Mouse (Mus musculus) bone marrow, adult 2 months (tissue): Measurements from ENCODE around the gene Commd7. TPM values are rescaled to one million over a fixed set of nuclear protein-coding genes. Genes with fewer than 3 reads are reported as not detected.

ENCODE experiments used
- H3K27ac ChIP-seq: fragments of 200-500 bp; 2 replicates; pipeline ENCODE4 v1.5.1; 2012; ENCODE audit warnings: low read depth, mild to moderate bottlenecking, control low read depth, inconsistent platforms, low read length; ENCODE audit not compliant: control insufficient read depth, poor library complexity, insufficient read depth
- H3K4me1 ChIP-seq: fragments of 200-500 bp; 2 replicates; pipeline ENCODE4 v1.6.1; 2011; ENCODE audit warnings: low read length; ENCODE audit not compliant: control insufficient read depth, insufficient read depth
- H3K4me3 ChIP-seq: fragments of 200-500 bp; replicated peaks from 2 replicates; pipeline ENCODE3; 2011; ENCODE audit warnings: mild to moderate bottlenecking, low read depth, low read length, control low read depth; ENCODE audit not compliant: control insufficient read depth
- CTCF ChIP-seq: fragments of 200-500 bp; IDR thresholded peaks from 2 replicates; pipeline ENCODE4 v1.5.1; 2011; ENCODE audit warnings: low read length, control low read depth; ENCODE audit not compliant: control insufficient read depth, insufficient read depth
- POLR2A ChIP-seq: fragments of 200-500 bp; IDR thresholded peaks from 2 replicates; pipeline ENCODE4 v1.6.1; 2011; ENCODE audit warnings: low read depth, mild to moderate bottlenecking, control low read depth, low read length, borderline replicate concordance; ENCODE audit not compliant: control insufficient read depth
- WGBS: fragments of 180-500 bp; shearing (Covaris S2); methylation state at CpG from one replicate; pipeline ENCODE4 v1.1.7; 2018; 5-methylcytosine and 5-hydroxymethylcytosine counted together
- polyA plus RNA-seq: library from polyadenylated mRNA; stranded (reverse); fragments of >200 nt; gene quantifications from 2 replicates; pipeline ENCODE4 v1.2.4, GENCODE M21; 2011; ENCODE audit warnings: low replicate concordance; ENCODE audit not compliant: missing spikeins, insufficient read depth, insufficient read length

The Commd7 gene
- polyA plus RNA-seq, 1 experiment: 22.0 TPM

- Histone ChIP-seq H3K27ac (no peak overlapping the region), H3K4me1 (peaks cover 4% of the 10 kb centered on the region; the same call in 1 of the 2 replicates), H3K4me3 (no peak overlapping the region)
- TF ChIP-seq POLR2A (no peak), CTCF (no peak)
- 48% methylated on average over 3 of the region's 3 CpGs for WGBS
These were observed 19.8 kb downstream of the Commd7 start for GRCm38 (mm10) chr2:153612594-153613281.

- Histone ChIP-seq H3K27ac (no peak overlapping the region), H3K4me1 (peaks cover 4% of the 10 kb centered on the region; the same call in 1 of the 2 replicates), H3K4me3 (no peak overlapping the region)
- TF ChIP-seq POLR2A: no peak
- TF ChIP-seq CTCF: no peak
- WGBS: 87% methylated on average over 1 of the region's 1 CpGs
These were observed 20.8 kb downstream of the Commd7 start for GRCm38 (mm10) chr2:153611743-153612142.

GRCm38 (mm10) chr2:153611241-153611630, 21.3 kb downstream of the Commd7 start:
- Histone ChIP-seq H3K27ac (peak overlapping the region; percentile 60; the same call in 1 of the 2 replicates), H3K4me3 (no peak overlapping the region), H3K4me1 (peaks cover 4% of the 10 kb centered on the region; the same call in 1 of the 2 replicates)
- WGBS: 33% methylated on average over 7 of the region's 7 CpGs
- no peak for TF ChIP-seq POLR2A
- TF ChIP-seq CTCF: no peak

GRCm38 (mm10) chr2:153610426-153611240, 21.9 kb downstream of the Commd7 start:
- H3K4me1 ChIP-seq: peaks cover 4% of the 10 kb centered on the region; the same call in 1 of the 2 replicates
- no peak for TF ChIP-seq CTCF
- H3K4me3 ChIP-seq: no peak overlapping the region
- WGBS: 11% methylated on average over 14 of the region's 14 CpGs
- H3K27ac ChIP-seq: peak overlapping the region; percentile 60

GRCm38 (mm10) chr2:153609548-153609947, 23.0 kb downstream of the Commd7 start:
- peaks cover 4% of the 10 kb centered on the region; the same call in 1 of the 2 replicates for H3K4me1 ChIP-seq
- WGBS: 10% methylated on average over 9 of the region's 9 CpGs
- peak overlapping the region; percentile 44; the same call in 1 of the 2 replicates for H3K27ac ChIP-seq
- TF ChIP-seq POLR2A: peak; percentile 32; the same call in 1 of the 2 replicates
- TF ChIP-seq CTCF: peak; percentile 87
- no peak overlapping the region for H3K4me3 ChIP-seq

GRCm38 (mm10) chr2:153609058-153609457, 23.5 kb downstream of the Commd7 start:
- Histone ChIP-seq H3K27ac (no peak overlapping the region), H3K4me1 (peaks cover 4% of the 10 kb centered on the region; the same call in 1 of the 2 replicates), H3K4me3 (no peak overlapping the region)
- 70% methylated on average over 8 of the region's 8 CpGs for WGBS
- TF ChIP-seq POLR2A (no peak), CTCF (no peak)

DNA sequence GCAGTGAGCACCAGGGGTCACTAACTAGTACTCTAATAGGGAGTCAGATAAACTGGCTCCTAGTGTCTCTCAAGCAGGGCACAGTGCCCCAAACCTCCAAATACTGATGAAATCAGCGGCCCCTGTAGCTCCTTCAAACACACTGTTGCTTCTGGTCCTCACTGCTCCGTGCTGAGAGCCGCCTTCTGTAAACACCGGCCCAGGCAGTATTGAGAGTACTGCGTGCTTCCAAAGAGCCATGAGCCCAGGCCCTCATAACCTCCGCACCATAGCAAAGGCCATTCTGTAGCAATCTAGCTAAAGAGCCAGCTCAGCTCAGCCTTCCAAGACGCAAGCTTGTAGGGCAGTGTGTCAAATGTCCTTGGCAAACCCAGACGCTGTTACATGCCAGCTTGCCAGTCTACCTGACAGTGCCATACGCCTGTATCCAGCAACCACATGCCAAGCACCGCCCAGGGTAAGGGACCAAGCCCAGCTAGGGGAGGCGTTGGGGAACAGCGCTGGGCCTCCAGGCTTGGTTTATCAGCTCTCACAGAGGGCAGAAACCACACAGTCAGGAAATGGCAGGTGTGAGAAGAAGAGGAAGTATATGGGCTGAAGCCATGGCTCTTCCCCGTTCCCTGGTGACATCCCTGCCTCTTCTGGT, 24.6 kb downstream of the Commd7 start:
- no peak for TF ChIP-seq CTCF
- peak; percentile 43; the same call in 1 of the 2 replicates for TF ChIP-seq POLR2A
- Histone ChIP-seq H3K4me3 (no peak overlapping the region), H3K27ac (peak overlapping the region; percentile 28), H3K4me1 (peaks cover 4% of the 10 kb centered on the region; the same call in 1 of the 2 replicates)
- 9% methylated on average over 13 of the region's 13 CpGs for WGBS

GRCm38 (mm10) chr2:153606421-153606820, 26.2 kb downstream of the Commd7 start:
- Histone ChIP-seq H3K4me3 (no peak overlapping the region), H3K4me1 (peaks cover 4% of the 10 kb centered on the region; the same call in 1 of the 2 replicates), H3K27ac (no peak overlapping the region)
- no peak for TF ChIP-seq CTCF
- no peak for TF ChIP-seq POLR2A
- WGBS: 67% methylated on average over 3 of the region's 3 CpGs
